Mouse (Mus musculus) bone marrow macrophage, adult 2 months (primary cell): ENCODE data around the gene Grm8. TPM values are rescaled to one million over a fixed set of nuclear protein-coding genes. Genes with fewer than 3 reads are reported as not detected.

Experiments
- H3K27ac ChIP-seq: 2 replicates; pipeline ENCODE4 v1.5.1; 2012; ENCODE audit warnings: low read depth, low read length; ENCODE audit not compliant: insufficient read depth
- H3K4me1 ChIP-seq: 2 replicates; pipeline ENCODE4 v1.6.1; 2012; ENCODE audit warnings: low read length; ENCODE audit not compliant: control insufficient read depth, insufficient read depth
- H3K4me3 ChIP-seq: 2 replicates; pipeline ENCODE4 v1.5.1; 2012; ENCODE audit warnings: mild to moderate bottlenecking, low read length, moderate library complexity; ENCODE audit not compliant: insufficient read depth
- CTCF ChIP-seq: IDR thresholded peaks from 2 replicates; pipeline ENCODE4 v1.5.1; 2012; ENCODE audit warnings: low read depth, mild to moderate bottlenecking, low read length, moderate library complexity
- POLR2A ChIP-seq: IDR thresholded peaks from 2 replicates; pipeline ENCODE4 v1.6.1; 2012; ENCODE audit warnings: mild to moderate bottlenecking, low read depth, low read length, borderline replicate concordance
- polyA plus RNA-seq: library from polyadenylated mRNA; stranded (reverse); fragments of >200 nt; gene quantifications from 2 replicates; pipeline ENCODE4 v1.2.4, GENCODE M21; 2012; ENCODE audit not compliant: missing spikeins, insufficient read depth, insufficient read length

Grm8 gene
- polyA plus RNA-seq, 1 experiment = not detected

- no peak overlapping the region for H3K4me3 ChIP-seq
- H3K27ac ChIP-seq = no peak overlapping the region
- TF ChIP-seq POLR2A (no peak), CTCF (no peak)
- no peaks in the 10 kb centered on the region for H3K4me1 ChIP-seq
These were observed 817.6 kb downstream of the Grm8 start for GRCm38 (mm10) chr6:27317422-27317821.

- TF ChIP-seq POLR2A = no peak
- no peak for TF ChIP-seq CTCF
- Histone ChIP-seq H3K4me3 (no peak overlapping the region), H3K27ac (no peak overlapping the region)
These were observed 819.0 kb downstream of the Grm8 start for GRCm38 (mm10) chr6:27316018-27316417.

GRCm38 (mm10) chr6:27314273-27315009, 820.5 kb downstream of the Grm8 start:
- no peak overlapping the region for H3K4me3 ChIP-seq
- TF ChIP-seq POLR2A = no peak
- TF ChIP-seq CTCF = no peak
- H3K27ac ChIP-seq = no peak overlapping the region
- H3K4me1 ChIP-seq = no peaks in the 10 kb centered on the region

More at GRCm38 (mm10) chr6:27316018-27316417, 819.0 kb downstream of the Grm8 start:
- no peaks in the 10 kb centered on the region for H3K4me1 ChIP-seq

- TF ChIP-seq POLR2A (no peak), CTCF (no peak)
- no peak overlapping the region for H3K27ac ChIP-seq
These were observed 824.6 kb downstream of the Grm8 start for GRCm38 (mm10) chr6:27310401-27310800.

GRCm38 (mm10) chr6:27305351-27305750, 829.6 kb downstream of the Grm8 start:
- TF ChIP-seq CTCF (no peak), POLR2A (no peak)

More at GRCm38 (mm10) chr6:27310401-27310800, 824.6 kb downstream of the Grm8 start:
- Histone ChIP-seq H3K4me1 (no peaks in the 10 kb centered on the region), H3K4me3 (no peak overlapping the region)

GRCm38 (mm10) chr6:27264972-27265371, 870.0 kb downstream of the Grm8 start:
- Histone ChIP-seq H3K4me3 (no peak overlapping the region), H3K27ac (no peak overlapping the region), H3K4me1 (no peaks in the 10 kb centered on the region)
- TF ChIP-seq CTCF (no peak), POLR2A (no peak)

More at GRCm38 (mm10) chr6:27305351-27305750, 829.6 kb downstream of the Grm8 start:
- no peaks in the 10 kb centered on the region for H3K4me1 ChIP-seq
- no peak overlapping the region for H3K27ac ChIP-seq
- H3K4me3 ChIP-seq = no peak overlapping the region

GRCm38 (mm10) chr6:27262611-27263010, 872.4 kb downstream of the Grm8 start:
- no peak for TF ChIP-seq CTCF
- no peak for TF ChIP-seq POLR2A
- Histone ChIP-seq H3K4me3 (no peak overlapping the region), H3K4me1 (no peaks in the 10 kb centered on the region), H3K27ac (no peak overlapping the region)

GRCm38 (mm10) chr6:27240416-27240815, 894.6 kb downstream of the Grm8 start:
- no peak overlapping the region for H3K27ac ChIP-seq
- TF ChIP-seq POLR2A = no peak
- no peak for TF ChIP-seq CTCF
- no peak overlapping the region for H3K4me3 ChIP-seq
- no peaks in the 10 kb centered on the region for H3K4me1 ChIP-seq

- H3K4me1 ChIP-seq = no peaks in the 10 kb centered on the region
- H3K27ac ChIP-seq = no peak overlapping the region
- no peak overlapping the region for H3K4me3 ChIP-seq
- no peak for TF ChIP-seq POLR2A
- TF ChIP-seq CTCF = no peak
These were observed 895.0 kb downstream of the Grm8 start for GRCm38 (mm10) chr6:27239968-27240367.
